Mouse (Mus musculus) left cerebral cortex, postnatal 25 days (tissue): Measurements from ENCODE around the gene Irf2. TPM values are rescaled to one million over a fixed set of nuclear protein-coding genes. Genes with fewer than 3 reads are reported as not detected.

Experiments
- DNase-seq, 2 experiments: peaks; one replicate each; pipeline ENCODE4 v3.0.0; 2022; ENCODE audit warnings: low spot score in 2 of 2, mixed read lengths in 1 of 2
- intact Hi-C: fragments of 180-260 bp; cut with DNase I; formaldehyde crosslinking; loops from one replicate; pipeline ENCODE4 v1.15.1; 2025
- total RNA-seq, 2 experiments: library from RNA; stranded (reverse); gene quantifications; 2 replicates each; pipeline ENCODE4 v1.2.3; 2021

Gene Irf2
- total RNA-seq: 10 to 100 TPM; 52.0 to 58.4 TPM

- intact Hi-C loops: loop anchor here (5.0 kb wide), 1 partner anchor 213 kb away; no protein-coding TSS in a partner anchor
Measured at GRCm38 (mm10) chr8:46739003-46739949, at the start of gene Irf2. Gene Irf2, plus strand, starts transcription at chr8:46739732.

GRCm38 (mm10) chr8:46690111-46690510, 49.4 kb upstream of the Irf2 start:
- no peak for DNase-seq
- intact Hi-C loops: no loop called here

More at GRCm38 (mm10) chr8:46739003-46739949, at the start of gene Irf2:
- peak; percentile 74 to 82 for DNase-seq

- peak in 1 of 2 experiments; percentile 36 for DNase-seq
- intact Hi-C loops: no loop called here
Measured at GRCm38 (mm10) chr8:46690581-46690980, 49.0 kb upstream of the Irf2 start.

DNA sequence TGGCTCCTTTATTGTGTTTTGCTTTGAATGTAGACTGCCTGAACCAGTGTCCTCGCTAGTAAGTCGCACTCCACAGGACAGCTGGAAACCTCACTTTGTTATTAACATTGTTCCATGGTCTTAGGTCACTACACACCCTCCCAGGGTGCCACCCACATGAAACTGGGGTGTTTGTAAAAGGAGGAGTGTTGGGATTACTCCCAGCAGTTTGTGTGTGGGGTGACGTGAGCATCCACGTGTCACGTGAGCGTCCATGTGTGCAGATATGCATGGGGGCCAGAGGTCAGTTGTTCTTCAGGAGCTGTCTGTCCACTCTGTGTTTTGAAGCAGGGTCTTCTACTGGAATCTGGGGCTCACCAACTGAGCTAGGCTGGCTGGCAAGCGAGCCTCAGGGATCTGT, 48.2 kb upstream of the Irf2 start:
- intact Hi-C loops: no loop called here
- no peak for DNase-seq

- intact Hi-C loops: no loop called here
- no peak for DNase-seq
Measured at GRCm38 (mm10) chr8:46696256-46697041, 43.1 kb upstream of the Irf2 start.

GRCm38 (mm10) chr8:46697566-46697965, 42.0 kb upstream of the Irf2 start:
- intact Hi-C loops: no loop called here

GRCm38 (mm10) chr8:46698162-46698561, 41.4 kb upstream of the Irf2 start:
- DNase-seq: no peak

More at GRCm38 (mm10) chr8:46697566-46697965, 42.0 kb upstream of the Irf2 start:
- DNase-seq: no peak

DNA sequence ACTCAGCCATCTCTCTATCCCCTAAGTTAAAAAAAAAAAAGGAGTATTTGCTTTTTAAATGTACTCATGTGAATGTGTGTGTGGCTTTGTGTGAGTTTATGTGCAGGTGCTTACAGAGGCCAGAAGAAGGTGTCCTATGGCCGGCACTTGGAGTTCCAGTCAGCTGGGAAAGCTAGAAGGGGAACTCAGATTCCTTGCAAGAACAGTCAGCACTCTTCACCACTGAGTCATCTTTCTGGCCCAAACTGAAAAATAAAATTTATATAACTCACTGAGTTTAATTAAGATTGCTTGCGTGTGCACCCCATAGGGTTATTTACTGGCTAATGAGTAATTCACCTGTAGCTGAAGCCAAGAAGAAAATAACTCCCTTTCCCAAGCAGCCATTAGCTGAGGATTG, 34.4 kb upstream of the Irf2 start:
- peak in 1 of 2 experiments; percentile 23 for DNase-seq

More at GRCm38 (mm10) chr8:46698162-46698561, 41.4 kb upstream of the Irf2 start:
- intact Hi-C loops: no loop called here

GRCm38 (mm10) chr8:46706730-46707129, 32.8 kb upstream of the Irf2 start:
- intact Hi-C loops: no loop called here
- no peak for DNase-seq

More for the DNA sequence above, 34.4 kb upstream of the Irf2 start:
- intact Hi-C loops: no loop called here

- intact Hi-C loops: no loop called here
- no peak for DNase-seq
Measured at GRCm38 (mm10) chr8:46709302-46709701, 30.2 kb upstream of the Irf2 start.

DNA sequence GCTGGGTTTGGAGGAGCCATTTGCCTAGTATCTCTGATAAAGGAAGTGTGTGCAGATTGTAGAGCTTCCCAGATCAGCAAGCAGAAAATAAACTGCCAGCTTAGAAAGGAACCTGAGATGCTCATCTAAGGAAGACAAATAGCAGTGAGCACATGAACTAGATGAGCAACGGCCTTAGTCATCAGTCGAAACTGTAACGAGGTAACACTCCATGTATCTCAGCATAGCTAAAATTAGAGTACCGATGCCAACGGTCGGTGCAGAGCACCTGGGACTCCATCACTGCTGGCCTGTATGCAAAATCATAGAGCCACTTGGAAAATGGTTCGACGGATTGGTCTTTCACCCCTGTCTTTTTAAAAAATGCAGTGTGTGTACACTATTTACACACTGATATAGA, 29.2 kb upstream of the Irf2 start:
- DNase-seq: peak in 1 of 2 experiments; percentile 38
- intact Hi-C loops: no loop called here

- intact Hi-C loops: no loop called here
- no peak for DNase-seq
Measured at GRCm38 (mm10) chr8:46711496-46711895, 28.0 kb upstream of the Irf2 start.

DNA sequence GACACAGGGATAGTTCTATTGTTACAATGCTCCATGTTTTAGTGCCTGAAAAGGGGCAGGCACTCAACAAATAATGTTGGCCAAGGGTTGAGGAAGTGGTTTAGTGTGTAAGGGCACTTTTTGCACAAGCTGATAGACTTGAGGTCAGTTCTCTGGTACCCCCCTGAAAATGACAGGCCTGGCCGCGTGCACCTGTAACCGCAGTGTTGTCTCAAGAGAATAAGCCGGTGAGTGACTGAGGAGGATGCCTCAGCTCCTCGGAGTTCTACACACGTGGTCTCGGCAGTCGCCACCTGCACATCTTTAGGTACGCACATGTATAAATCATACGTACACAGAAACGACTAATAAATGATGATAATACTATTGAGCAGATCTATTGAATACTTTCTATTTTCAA, 26.4 kb upstream of the Irf2 start:
- intact Hi-C loops: no loop called here
- no peak for DNase-seq

DNA sequence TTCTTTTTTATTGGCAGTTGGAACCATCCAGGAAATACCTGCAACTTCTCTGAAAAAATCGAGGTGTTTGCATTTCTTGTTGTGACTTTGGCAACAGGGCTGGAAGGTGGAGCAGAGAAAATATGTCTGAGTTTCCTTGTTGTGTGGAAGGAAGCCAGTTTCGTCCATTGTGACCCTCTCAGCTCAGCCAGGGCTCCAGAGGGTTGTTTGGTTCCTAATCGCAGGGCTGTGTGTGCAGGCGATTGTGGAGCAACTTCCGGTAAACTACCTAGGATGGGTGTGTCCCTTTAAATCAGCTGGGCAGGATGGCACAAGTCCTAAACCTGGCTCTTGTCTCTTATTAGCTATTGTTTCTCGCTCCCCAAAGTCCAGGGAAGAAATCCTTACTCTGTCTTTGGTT, 25.7 kb upstream of the Irf2 start:
- DNase-seq: no peak
- intact Hi-C loops: no loop called here

- intact Hi-C loops: no loop called here
- peak in 1 of 2 experiments; percentile 73 for DNase-seq
Measured at GRCm38 (mm10) chr8:46714400-46714799, 25.1 kb upstream of the Irf2 start.

DNA sequence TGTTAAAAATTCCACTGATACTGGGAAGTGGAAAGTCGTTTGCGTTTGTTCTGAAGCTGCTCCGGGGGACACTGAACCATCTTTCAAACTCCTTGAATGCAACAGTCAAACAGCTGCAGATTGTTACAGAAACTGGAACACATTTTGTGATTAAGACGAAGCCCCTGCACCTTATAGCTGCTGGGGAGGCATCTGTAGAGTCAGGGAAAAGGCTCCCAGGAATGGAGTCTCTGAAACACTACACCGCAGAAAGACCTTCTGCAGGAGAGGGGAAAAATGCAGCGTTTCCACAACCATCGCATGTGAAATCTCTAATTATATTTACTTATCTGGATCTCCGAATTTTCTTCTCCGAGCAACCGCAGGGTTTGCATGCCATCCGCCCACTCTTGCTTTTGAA, 23.1 kb upstream of the Irf2 start:
- DNase-seq: no peak
- intact Hi-C loops: no loop called here

GRCm38 (mm10) chr8:46717170-46717569, 22.4 kb upstream of the Irf2 start:
- intact Hi-C loops: no loop called here
- no peak for DNase-seq

DNA sequence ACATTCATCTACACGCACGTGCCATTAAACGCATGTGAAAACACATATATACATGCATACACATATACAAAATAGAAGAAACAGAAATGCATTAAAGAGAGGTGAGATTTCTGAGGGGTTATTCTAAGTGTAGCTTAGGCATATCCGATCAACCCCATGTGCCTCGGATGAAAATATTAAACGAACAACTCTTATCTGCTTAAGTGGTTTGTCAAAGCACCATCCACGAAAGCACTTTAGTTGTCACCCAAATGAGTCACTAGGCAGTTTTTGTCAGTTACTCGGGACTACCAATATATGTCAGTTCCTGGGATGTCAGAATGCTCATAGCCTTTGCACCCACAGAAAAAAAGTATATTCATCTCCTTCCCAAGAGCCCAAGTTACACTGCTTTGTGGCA, 21.2 kb upstream of the Irf2 start:
- intact Hi-C loops: no loop called here
- DNase-seq: no peak

- DNase-seq: no peak
- intact Hi-C loops: no loop called here
Measured at GRCm38 (mm10) chr8:46718747-46719146, 20.8 kb upstream of the Irf2 start.

GRCm38 (mm10) chr8:46720656-46721055, 18.9 kb upstream of the Irf2 start:
- no peak for DNase-seq
- intact Hi-C loops: no loop called here
